Mouse (Mus musculus) neural tube, embryonic 13.5 days (tissue): ENCODE data around the gene Stat5b. TPM values are rescaled to one million over a fixed set of nuclear protein-coding genes. Genes with fewer than 3 reads are reported as not detected.
"Not testable (repeated sequence)": the region's sequence is repeated elsewhere in the genome, so short reads cannot be mapped to it uniquely, and the experiment has no call there.

Experiments used
- ATAC-seq: fragments of 200-750 bp; cut with Nextera tagmentation; 2 replicates; pipeline ENCODE4 v1.8.0; 2017; ENCODE audit warnings: low read depth, mild to moderate bottlenecking, moderate TSS enrichment, moderate library complexity
- H3K27ac ChIP-seq: fragments of 300-500 bp; sonication (generic); replicated peaks from 2 replicates; pipeline ENCODE4 v1.5.1; 2015; ENCODE audit warnings: moderate library complexity, mild to moderate bottlenecking, inconsistent platforms
- H3K27me3 ChIP-seq: fragments of 300-500 bp; sonication (generic); 2 replicates; pipeline ENCODE4 v1.6.1; 2015; ENCODE audit warnings: mild to moderate bottlenecking, inconsistent platforms
- H3K36me3 ChIP-seq: fragments of 300-500 bp; sonication (generic); 2 replicates; pipeline ENCODE4 v1.6.1; 2015; ENCODE audit warnings: mild to moderate bottlenecking, inconsistent platforms
- H3K4me1 ChIP-seq: fragments of 300-500 bp; sonication (generic); replicated peaks from 2 replicates; pipeline ENCODE4 v1.6.1; 2015; ENCODE audit warnings: inconsistent platforms
- H3K4me2 ChIP-seq: fragments of 300-500 bp; sonication (generic); 2 replicates; pipeline ENCODE4 v1.6.1; 2015; ENCODE audit warnings: inconsistent platforms, mild to moderate bottlenecking, moderate library complexity
- H3K4me3 ChIP-seq: fragments of 300-500 bp; sonication (generic); 2 replicates; pipeline ENCODE4 v1.5.1; 2015; ENCODE audit warnings: mild to moderate bottlenecking, inconsistent platforms
- H3K9ac ChIP-seq: fragments of 300-500 bp; sonication (generic); 2 replicates; pipeline ENCODE4 v1.6.1; 2015; ENCODE audit warnings: moderate library complexity, mild to moderate bottlenecking, inconsistent platforms
- H3K9me3 ChIP-seq: fragments of 300-500 bp; sonication (generic); 2 replicates; pipeline ENCODE4 v1.6.1; 2016; ENCODE audit warnings: inconsistent platforms
- WGBS: fragments of 180-500 bp; shearing (Covaris S2); methylation state at CpG from one replicate; pipeline ENCODE4 v1.1.7; 2015; 5-methylcytosine and 5-hydroxymethylcytosine counted together
- polyA plus RNA-seq: library from polyadenylated mRNA; unstranded; fragments of >200 nt; fragmentation: Nextera tagmentation; extraction: Ambion mirVana; gene quantifications from 2 replicates; pipeline ENCODE4 v1.2.1, GENCODE M21; 2015

Stat5b gene
- polyA plus RNA-seq, 1 experiment from 2014 or later: 17.2 TPM

DNA sequence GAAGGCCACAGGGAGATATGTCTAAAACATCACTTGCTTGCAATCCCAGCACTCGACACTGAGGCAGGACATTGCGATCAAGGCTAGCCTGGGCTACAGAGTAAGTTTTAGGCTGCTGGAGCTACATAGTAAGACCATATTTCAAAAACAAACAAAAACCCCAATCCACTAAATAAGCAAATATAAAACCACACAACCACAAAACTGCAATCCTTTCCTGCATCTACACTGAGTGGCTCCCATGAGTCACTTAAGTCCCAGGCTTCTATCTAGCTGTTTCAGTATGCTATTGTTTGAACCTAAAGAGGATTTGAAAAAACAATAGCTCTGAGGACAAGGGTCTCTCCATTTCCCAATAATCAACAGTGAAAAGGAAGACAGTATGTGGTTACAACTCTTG is 55.1 kb downstream of the Stat5b start:
- H3K27me3 ChIP-seq: no peaks in the 10 kb centered on the region
- H3K4me2 ChIP-seq: no peak overlapping the region
- peaks cover 14% of the 10 kb centered on the region; the same call in 1 of the 2 replicates for H3K4me1 ChIP-seq
- no peaks in the 10 kb centered on the region for H3K9me3 ChIP-seq
- peaks cover 26% of the 10 kb centered on the region for H3K36me3 ChIP-seq
- ATAC-seq: no peak
- no peak overlapping the region for H3K9ac ChIP-seq
- WGBS: 92% methylated on average over 2 of the region's 2 CpGs
- H3K4me3 ChIP-seq: no peak overlapping the region
- no peak overlapping the region for H3K27ac ChIP-seq

DNA sequence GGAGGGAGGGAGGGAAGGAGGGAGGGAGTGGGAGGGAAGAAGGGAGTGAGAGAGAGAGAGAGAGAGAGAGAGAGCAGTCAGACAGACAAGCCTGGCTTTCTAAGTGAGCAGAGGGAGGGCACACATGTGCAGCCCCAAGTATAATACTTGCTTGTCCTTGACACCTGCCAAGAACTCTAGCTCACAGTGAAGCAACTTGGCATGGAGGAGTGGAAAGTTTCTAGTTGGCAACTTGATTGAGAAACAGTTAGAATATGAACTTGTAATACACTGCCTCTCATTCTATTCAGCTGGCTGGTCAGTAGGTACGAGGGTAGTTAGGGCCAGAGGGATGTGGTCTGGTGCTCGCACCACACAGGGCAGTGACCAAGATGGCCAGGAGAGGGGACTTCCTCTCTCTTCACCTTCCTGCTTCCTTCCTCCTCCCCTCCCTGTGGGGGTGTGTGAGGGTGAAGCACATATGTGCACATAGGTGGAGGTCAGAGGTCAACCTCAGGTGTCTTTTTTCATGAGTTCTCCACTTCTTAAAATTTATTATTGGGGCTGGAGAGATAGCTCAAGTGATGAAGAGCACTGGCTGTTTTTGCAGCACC is 59.0 kb downstream of the Stat5b start:
- Histone ChIP-seq H3K36me3 (peaks cover 49% of the 10 kb centered on the region), H3K9me3 (no peaks in the 10 kb centered on the region), H3K4me3 (no peak overlapping the region), H3K27me3 (no peaks in the 10 kb centered on the region), H3K9ac (no peak overlapping the region), H3K4me1 (no peaks in the 10 kb centered on the region; the same call in 1 of the 2 replicates), H3K4me2 (no peak overlapping the region), H3K27ac (no peak overlapping the region)
- 93% methylated on average over 2 of the region's 2 CpGs for WGBS
- no peak for ATAC-seq

DNA sequence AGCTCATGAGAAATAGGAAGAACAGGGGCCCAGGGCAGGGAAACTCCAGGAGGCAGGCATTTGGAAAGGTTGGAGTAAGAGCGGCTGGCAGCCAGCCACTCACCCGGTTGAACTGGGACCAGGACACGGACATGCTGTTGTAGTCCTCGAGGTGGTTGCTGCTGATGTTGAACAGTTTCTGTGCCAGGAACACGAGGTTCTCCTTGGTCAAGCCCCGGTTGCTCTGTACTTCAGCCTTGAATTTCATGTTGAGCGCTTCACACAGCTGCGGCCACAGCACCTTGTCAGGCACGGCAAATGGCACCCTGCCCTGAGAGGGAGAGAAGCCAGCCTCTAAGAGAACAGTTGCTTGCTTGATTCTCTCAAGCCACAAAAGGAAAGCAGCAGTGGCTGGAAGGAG is 59.9 kb downstream of the Stat5b start:
- H3K4me2 ChIP-seq, H3K27ac ChIP-seq, H3K4me3 ChIP-seq, ATAC-seq, H3K27me3 ChIP-seq, H3K9ac ChIP-seq, H3K9me3 ChIP-seq, H3K4me1 ChIP-seq: not testable (repeated sequence)
- peaks cover 47% of the 10 kb centered on the region for H3K36me3 ChIP-seq
- 93% methylated on average over 9 of the region's 9 CpGs for WGBS

DNA sequence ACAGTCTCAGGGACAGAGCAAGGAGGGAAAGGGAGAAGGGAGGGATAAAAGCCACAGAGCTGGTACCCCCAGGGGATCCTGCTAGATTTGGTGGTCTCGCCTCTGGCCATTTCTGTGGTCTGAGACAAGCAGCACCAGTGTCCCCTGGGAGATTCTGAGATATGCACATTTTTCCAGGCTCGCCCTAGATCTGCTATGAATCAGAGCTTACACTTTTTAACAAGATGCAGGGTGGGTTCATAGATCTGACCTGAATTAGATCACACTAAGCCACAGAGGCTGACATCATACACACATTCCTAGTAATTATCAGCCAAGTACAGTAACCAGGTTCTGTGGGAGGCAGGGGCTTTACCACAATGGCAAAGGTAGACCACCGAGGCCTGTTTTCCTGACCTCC is 60.8 kb downstream of the Stat5b start:
- H3K9ac ChIP-seq: no peak overlapping the region
- H3K27me3 ChIP-seq: no peaks in the 10 kb centered on the region
- H3K36me3 ChIP-seq: peaks cover 48% of the 10 kb centered on the region
- no peaks in the 10 kb centered on the region for H3K9me3 ChIP-seq
- ATAC-seq: no peak
- no peaks in the 10 kb centered on the region; the same call in 1 of the 2 replicates for H3K4me1 ChIP-seq
- no peak overlapping the region for H3K4me3 ChIP-seq
- H3K27ac ChIP-seq: no peak overlapping the region
- 83% methylated on average over 3 of the region's 3 CpGs for WGBS
- no peak overlapping the region for H3K4me2 ChIP-seq

DNA sequence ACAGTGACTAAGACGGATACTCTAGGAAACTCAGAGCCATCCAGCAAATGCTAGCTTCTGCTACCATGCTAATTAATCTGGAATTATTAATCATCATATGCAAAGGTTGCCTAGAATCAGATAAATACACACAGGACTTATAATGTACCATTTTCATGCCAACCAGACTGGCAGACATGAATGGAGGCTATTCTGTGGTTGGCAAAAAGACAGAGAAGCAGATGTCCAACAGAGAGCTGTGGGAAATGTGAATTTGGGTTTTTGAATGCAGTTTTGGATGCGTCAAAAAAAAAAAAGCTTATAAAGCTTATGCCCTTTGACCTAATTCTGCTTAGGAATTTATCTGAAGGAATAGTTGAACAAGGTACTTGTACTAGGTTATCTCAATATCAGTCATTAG is 64.8 kb downstream of the Stat5b start:
- no peak for ATAC-seq
- no peak overlapping the region for H3K4me2 ChIP-seq

DNA sequence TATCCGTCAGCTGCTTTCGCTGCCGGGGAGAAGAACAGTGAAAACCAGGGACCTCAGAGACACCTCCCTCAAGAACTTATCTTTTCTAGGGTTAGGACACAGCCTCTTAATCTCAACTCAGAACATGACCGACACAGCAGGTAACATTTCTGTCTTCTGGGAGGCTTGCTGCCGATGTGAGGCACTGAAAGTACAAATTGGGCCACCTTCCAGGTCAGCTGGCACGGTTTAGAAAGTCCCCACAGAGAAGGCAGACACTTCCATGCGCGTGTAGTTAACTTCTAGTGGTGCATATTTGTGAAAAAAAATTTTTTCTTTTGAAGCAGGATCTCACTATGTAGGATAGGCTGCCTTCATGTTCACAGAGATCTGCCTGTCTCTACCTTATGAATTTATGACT is 66.2 kb downstream of the Stat5b start:
- H3K4me3 ChIP-seq: no peak overlapping the region
- no peak for ATAC-seq
- H3K9me3 ChIP-seq: no peaks in the 10 kb centered on the region
- H3K27me3 ChIP-seq: no peaks in the 10 kb centered on the region
- no peak overlapping the region for H3K9ac ChIP-seq
- H3K36me3 ChIP-seq: peaks cover 69% of the 10 kb centered on the region
- no peak overlapping the region for H3K27ac ChIP-seq
- WGBS: 87% methylated on average over 8 of the region's 8 CpGs
- H3K4me1 ChIP-seq: no peaks in the 10 kb centered on the region; the same call in 1 of the 2 replicates
- no peak overlapping the region for H3K4me2 ChIP-seq

More for the DNA sequence above, 64.8 kb downstream of the Stat5b start:
- Histone ChIP-seq H3K27me3 (no peaks in the 10 kb centered on the region), H3K4me1 (no peaks in the 10 kb centered on the region; the same call in 1 of the 2 replicates), H3K9me3 (no peaks in the 10 kb centered on the region), H3K4me3 (no peak overlapping the region), H3K36me3 (peaks cover 70% of the 10 kb centered on the region), H3K27ac (no peak overlapping the region), H3K9ac (no peak overlapping the region)
- WGBS: 91% methylated on average over 2 of the region's 2 CpGs

DNA sequence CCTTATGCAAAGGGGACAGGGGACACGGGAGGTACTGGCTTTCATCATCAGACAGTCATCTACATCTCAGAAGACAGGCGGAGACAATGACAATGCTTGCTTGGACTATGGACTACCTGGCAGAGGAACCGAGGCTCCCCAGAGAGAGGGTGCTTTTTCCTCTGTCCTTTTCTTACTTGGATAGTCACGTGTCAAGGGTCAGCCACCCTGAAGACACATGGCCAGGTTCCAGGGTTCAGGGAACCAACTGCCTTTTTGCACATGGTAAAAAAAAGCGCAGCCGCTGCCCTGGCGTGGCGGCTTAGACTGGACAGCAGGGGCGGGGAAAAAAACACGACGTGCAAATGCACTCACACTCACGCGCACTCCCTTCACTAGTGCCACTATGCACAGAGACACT is 68.0 kb downstream of the Stat5b start:
- Histone ChIP-seq H3K4me3 (no peak overlapping the region), H3K36me3 (peaks cover 57% of the 10 kb centered on the region), H3K4me2 (no peak overlapping the region), H3K27me3 (no peaks in the 10 kb centered on the region), H3K9ac (no peak overlapping the region), H3K9me3 (no peaks in the 10 kb centered on the region), H3K27ac (no peak overlapping the region), H3K4me1 (no peaks in the 10 kb centered on the region; the same call in 1 of the 2 replicates)
- ATAC-seq: no peak
- 88% methylated on average over 13 of the region's 13 CpGs for WGBS

DNA sequence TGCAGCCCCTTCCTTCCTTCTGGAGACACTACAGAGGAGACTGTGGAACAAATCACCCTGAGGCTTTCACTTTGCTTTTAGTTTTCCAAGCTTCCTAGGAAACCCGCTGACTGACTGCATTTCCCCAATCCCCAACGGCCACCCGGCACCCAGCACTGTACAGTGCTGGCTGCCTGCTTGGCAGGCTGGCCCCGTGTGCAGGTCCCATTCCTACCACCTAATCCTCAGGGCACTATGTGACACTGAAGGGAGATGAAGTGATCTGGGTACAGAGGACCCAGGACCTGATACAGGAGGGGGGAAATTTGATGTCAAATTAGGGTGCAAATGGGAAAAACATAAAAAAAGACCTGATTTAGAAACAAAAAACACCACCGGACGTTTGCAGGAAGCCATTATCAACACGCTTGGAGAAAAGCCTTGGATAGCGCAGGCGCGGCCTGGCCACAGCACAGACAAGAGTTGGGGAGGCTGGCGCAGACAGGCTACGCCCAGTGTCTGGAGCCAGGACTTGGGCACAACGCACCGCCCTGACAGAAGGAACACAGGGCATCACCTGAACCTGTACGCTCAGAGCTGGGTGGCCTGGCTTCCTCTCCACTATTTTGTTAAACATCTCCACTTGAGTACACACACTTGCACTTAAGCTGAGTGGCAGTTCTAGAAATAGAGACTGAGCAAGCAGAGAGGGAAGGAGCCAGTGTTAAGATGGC is 68.6 kb downstream of the Stat5b start:
- WGBS: 92% methylated on average over 15 of the region's 15 CpGs
- H3K9ac ChIP-seq: no peak overlapping the region
- no peaks in the 10 kb centered on the region for H3K9me3 ChIP-seq
- no peaks in the 10 kb centered on the region for H3K27me3 ChIP-seq
- no peak overlapping the region for H3K4me3 ChIP-seq
- no peak for ATAC-seq
- no peaks in the 10 kb centered on the region; the same call in 1 of the 2 replicates for H3K4me1 ChIP-seq
- H3K4me2 ChIP-seq: no peak overlapping the region
- peaks cover 51% of the 10 kb centered on the region for H3K36me3 ChIP-seq
- H3K27ac ChIP-seq: no peak overlapping the region

DNA sequence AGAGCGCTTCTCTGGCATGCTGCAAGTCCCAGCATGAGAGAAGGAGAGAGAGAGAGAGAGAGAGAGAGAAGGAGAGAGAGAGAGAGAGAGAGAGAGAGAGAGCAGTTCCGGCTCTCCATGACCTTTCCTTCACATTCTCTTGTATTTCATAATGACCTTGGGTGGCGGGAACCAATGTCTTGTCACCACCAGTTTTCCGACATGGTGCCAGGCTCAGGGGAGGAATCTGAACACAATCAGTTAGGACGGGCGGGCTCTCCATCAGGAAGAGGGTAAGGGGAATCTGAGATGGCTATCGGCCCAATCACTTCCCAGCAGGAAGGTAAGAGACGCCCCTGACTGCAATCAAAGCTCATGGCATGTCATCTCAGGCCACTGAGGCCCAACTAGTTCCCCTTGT is 70.3 kb downstream of the Stat5b start:
- 76% methylated on average over 8 of the region's 8 CpGs for WGBS
- Histone ChIP-seq H3K4me3 (no peak overlapping the region), H3K9me3 (no peaks in the 10 kb centered on the region), H3K27me3 (no peaks in the 10 kb centered on the region), H3K27ac (no peak overlapping the region), H3K36me3 (peaks cover 41% of the 10 kb centered on the region), H3K4me1 (no peaks in the 10 kb centered on the region), H3K9ac (no peak overlapping the region), H3K4me2 (no peak overlapping the region)
- no peak for ATAC-seq

DNA sequence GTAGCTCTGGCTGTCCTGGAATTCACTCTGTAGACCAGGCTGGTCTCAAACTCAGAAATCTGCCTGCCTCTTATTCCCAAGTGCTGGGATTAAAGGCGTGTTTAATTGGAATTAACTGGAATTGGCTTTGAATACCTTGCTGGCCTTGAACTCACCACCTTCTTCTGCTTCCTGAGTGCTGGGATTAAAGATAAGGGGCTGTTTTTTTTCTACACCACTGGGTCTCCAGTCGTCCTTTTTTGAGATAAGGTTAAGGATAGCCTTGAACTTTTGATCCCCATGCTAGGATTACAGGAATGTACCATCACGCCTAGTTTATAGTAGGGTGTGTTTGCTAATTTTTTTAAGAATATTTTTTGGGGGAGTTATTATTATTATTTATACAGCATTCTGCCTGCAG is 72.5 kb downstream of the Stat5b start:
- no peak overlapping the region for H3K27ac ChIP-seq
- H3K27me3 ChIP-seq: no peaks in the 10 kb centered on the region
- peaks cover 25% of the 10 kb centered on the region for H3K36me3 ChIP-seq
- no peaks in the 10 kb centered on the region for H3K4me1 ChIP-seq
- H3K4me3 ChIP-seq: no peak overlapping the region
- no peak overlapping the region for H3K4me2 ChIP-seq
- ATAC-seq: no peak
- H3K9me3 ChIP-seq: no peaks in the 10 kb centered on the region
- 77% methylated on average over 3 of the region's 3 CpGs for WGBS
- no peak overlapping the region for H3K9ac ChIP-seq

DNA sequence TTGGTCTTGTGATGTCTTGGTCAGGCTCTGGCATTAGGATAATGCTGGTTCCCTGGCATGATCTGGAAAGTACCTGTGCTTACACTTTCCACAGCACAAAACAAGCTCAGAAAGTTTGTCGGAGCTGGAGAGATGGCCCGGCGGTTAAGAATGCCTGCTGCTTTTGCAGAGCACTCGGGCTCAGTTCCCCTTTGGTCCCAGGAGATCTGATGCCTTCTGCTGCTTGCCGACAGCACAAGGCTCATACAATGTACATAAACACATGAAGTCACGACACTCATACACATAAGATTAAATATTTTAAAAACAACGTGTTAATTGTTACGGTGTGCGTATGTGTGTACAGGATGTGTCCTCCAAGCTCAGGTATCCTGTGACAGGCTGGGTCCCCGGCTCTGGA is 74.6 kb downstream of the Stat5b start:
- no peak for ATAC-seq
- no peaks in the 10 kb centered on the region for H3K27me3 ChIP-seq
- H3K4me2 ChIP-seq: no peak overlapping the region
- H3K9ac ChIP-seq: no peak overlapping the region
- peaks cover 9% of the 10 kb centered on the region; the same call in 1 of the 2 replicates for H3K36me3 ChIP-seq
- H3K27ac ChIP-seq: no peak overlapping the region
- no peak overlapping the region for H3K4me3 ChIP-seq
- WGBS: 83% methylated on average over 10 of the region's 10 CpGs
- H3K4me1 ChIP-seq: 0 out of 2 replicates have a peak, but pooled peaks cover 4% of the 10 kb centered on the region
- H3K9me3 ChIP-seq: no peaks in the 10 kb centered on the region

DNA sequence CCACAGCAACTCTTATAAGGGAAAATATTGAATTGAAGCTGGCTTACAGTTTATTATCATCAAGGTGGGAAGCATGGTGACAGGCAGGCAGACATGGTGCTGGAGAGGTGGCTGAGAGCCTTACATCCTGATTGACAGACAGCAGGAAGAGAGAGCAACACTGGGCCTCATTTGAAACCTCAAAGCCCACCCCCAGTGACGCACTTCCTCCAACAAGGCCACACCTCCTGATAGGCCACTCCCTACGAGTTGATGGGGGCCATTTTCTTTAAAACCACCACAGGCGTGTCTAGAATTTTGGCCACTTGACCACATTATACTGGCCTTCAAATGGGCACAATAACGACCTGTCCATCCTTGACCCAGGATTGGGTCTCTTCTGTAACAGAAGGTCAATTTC is 76.3 kb downstream of the Stat5b start:
- no peak for ATAC-seq
- peaks cover 13% of the 10 kb centered on the region; the same call in 1 of the 2 replicates for H3K4me1 ChIP-seq
- no peak overlapping the region for H3K9ac ChIP-seq
- no peaks in the 10 kb centered on the region for H3K27me3 ChIP-seq
- H3K4me3 ChIP-seq: no peak overlapping the region
- no peak overlapping the region for H3K4me2 ChIP-seq
- H3K36me3 ChIP-seq: peaks cover under 1% of the 10 kb centered on the region; the same call in 1 of the 2 replicates
- 86% methylated on average over 4 of the region's 4 CpGs for WGBS
- no peak overlapping the region for H3K27ac ChIP-seq
- no peaks in the 10 kb centered on the region for H3K9me3 ChIP-seq
